Mouse (Mus musculus) G1E-ER4 (cell line): ENCODE results near the gene Foxm1. TPM values are rescaled to one million over a fixed set of nuclear protein-coding genes. Genes with fewer than 3 reads are reported as not detected.

Experiments used
- GATA1 ChIP-seq: IDR thresholded peaks from one replicate; pipeline ENCODE4 v1.8.0; 2012; ENCODE audit warnings: low read length, inconsistent platforms
- polyA plus RNA-seq: library from polyadenylated mRNA; stranded (reverse); fragments of >175 nt; gene quantifications from 2 replicates; pipeline ENCODE4 v1.2.3, GENCODE M21; 2012

The Foxm1 gene
- polyA plus RNA-seq, 1 experiment, result 59.5 TPM

DNA sequence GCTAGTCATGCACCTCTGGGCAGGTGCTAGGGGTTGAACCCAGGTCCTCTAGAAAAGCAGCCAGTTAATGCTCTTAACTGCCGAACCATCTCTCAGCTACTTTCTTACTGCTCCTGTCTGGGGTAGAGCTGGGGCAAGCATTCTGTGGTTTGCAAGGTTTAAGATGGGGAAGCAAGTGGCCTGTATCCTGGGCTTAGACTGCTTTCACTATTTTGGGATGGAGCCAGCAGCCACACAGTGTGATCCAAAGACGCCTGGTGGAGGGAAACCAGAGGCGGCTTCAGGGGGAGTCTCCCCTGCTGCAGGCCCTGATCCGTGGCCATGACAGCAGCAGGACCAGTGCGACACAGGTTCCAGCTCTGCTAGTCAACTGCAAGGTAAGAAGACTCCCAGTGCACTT, 41.9 kb downstream of the Foxm1 start:
- TF ChIP-seq GATA1, result no peak

DNA sequence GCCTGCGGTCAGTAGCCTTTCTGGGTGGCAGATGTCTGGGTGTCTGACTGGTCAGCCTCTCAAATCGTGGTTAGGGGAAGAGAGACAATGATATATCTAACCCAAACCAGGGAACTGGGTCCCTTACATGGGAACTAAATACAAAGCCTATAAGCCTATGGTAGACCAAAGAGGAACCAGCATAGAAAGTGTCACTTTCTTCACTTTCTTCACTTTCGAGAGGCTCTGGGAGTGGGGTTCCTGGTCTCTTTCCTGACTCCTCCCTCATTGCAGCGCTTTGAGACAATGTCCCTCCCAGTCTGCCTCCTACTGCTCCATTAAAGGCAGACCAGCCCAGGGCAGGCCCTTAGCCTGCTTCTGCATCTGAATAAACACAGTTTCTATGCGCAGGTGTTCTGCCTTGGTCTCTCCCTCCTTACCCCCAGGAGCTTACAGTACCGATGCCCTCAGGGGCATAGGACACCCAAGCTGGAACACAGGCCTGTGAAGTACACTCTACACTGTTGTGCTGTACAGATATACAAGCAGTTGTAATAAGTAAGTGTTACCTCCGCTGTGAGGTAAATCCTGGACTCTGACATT, 45.9 kb downstream of the Foxm1 start:
- TF ChIP-seq GATA1, result no peak

DNA sequence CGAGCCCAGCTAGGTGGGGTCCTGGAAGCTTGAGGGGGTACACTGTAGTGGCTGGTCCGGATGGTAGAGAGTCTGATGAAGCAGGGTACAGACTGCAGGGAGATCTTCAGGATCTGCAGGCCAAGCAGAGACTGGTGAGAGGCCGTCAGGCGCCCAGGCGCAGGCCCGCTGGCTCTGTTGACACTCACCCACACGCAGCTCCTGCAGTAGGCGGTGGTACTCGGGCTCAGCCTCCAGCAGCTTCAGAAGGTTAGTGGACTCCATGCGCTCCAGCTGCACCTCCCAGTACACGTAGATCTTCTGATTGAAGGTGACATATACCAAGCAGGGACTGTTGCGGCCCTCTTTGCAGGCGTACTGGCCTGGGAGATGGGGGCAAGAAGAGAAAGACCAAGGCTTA, 47.5 kb downstream of the Foxm1 start:
- TF ChIP-seq GATA1, result no peak

DNA sequence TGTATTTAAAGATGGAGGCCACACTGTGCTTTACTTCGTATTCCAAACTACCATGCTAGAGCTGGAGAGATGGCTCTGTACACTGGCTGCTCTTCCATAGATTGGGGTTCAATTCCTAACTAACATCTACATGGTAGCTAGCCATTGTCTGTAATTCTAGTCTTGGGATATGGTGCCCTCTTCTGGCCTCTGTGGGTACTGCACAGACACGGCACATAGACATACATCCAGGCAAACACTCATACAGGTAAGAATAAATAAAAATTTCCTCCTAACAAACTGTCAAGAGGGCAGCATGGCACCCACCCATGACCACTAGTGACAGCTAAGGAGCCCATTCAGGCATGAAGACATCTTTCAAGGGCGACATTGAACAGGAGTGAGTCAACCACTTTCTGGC, 48.3 kb downstream of the Foxm1 start:
- TF ChIP-seq GATA1, result no peak

GRCm38 (mm10) chr6:128416169-128416568, 53.4 kb downstream of the Foxm1 start:
- no peak for TF ChIP-seq GATA1

DNA sequence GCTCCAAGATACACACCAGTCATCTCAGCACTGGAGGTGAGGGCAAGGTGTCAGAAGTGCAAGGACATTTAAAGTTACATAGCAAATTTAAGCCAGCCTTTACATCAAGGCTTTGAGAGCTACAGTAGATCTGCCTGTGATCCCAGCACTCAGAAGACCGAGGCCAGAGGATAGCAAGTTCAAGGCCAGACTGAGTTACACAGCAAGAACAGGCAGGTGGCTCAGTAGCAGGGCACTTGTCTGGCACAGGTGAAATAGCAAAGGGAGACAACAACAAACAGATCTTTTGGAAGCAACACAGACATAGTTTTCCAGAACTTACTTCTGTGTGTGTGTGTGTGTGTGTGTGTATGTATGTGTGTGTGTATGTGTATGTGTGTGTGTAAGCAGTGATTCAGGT, 55.3 kb downstream of the Foxm1 start:
- no peak for TF ChIP-seq GATA1

- no peak for TF ChIP-seq GATA1
Measured at GRCm38 (mm10) chr6:128421036-128421435, 58.3 kb downstream of the Foxm1 start.

- TF ChIP-seq GATA1, result no peak
Measured at GRCm38 (mm10) chr6:128421480-128421879, 58.7 kb downstream of the Foxm1 start.

DNA sequence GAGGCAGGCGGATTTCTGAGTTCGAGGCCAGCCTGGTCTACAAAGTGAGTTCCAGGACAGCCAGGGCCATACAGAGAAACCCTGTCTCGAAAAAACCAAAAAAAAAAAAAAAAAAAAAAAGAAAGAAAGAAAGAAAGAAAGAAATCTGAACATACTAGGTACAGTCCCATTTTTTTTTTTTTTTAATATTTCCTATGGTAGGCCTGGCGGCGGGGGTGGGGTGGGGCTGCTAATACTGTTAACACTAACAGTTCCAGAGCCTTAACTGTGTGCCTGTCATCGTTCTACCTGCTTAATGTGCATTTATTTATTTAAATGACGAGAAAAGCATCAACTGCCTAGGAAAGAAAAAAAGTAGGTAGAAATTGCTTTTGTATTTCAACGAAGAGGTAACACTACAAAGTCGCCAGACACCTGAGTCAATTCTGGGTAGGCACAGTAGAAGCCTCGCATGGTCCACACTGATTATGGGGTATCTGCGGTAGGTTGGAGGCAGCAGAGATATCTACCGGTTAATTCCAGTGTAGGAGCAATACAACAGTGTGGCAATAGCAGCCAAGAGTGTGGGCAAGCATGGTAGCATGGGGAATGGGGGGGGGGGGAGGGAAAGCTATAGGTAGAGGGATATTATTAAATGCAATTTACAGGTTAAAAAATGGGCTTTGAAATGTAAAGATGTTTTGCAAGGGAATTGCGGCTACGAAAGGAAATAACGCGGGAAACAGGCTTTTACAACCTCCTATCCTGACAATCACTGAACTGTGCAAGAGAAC, 60.9 kb downstream of the Foxm1 start:
- TF ChIP-seq GATA1, result no peak

DNA sequence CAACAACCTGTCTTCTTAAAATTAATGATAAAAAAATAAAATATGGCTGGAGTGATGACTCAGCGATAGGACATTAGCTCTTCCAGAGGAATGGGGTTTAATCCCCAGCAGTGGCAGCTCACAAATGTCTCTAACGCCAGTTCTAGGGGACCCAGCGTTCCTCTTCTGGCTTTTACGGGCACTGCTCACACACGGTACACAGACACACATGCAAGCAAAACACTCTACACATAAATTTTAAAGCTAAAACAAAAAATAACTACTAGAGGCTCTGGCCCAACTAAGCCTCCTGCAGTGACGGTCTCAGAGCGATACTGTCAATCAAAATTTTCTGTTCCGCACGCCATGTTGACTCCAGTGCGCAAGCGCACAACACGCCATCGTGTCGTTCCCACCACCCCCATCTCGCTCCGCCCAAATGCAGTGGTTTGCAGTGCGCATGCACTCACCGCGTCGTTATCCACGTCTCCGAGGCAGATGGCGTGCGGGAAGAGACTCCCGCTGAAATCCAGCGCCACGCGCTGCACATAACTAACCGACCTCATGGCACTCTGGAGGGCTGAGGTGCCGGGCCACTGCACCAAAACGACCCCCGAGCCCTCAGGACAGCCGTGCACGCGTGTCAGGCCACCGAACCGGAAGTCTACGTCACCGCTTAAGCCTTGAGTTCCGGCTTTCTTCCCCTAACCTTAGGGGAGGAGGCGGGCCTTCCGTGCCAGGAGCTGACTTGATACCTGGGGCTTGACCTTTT, 61.7 kb downstream of the Foxm1 start, which contains the start of gene Itfg2:
Gene Itfg2, minus strand, starts transcription at position 663 of the 751 bp plus-strand sequence.
- no peak for TF ChIP-seq GATA1

GRCm38 (mm10) chr6:128425046-128425445, 62.3 kb downstream of the Foxm1 start:
- no peak for TF ChIP-seq GATA1

Other genes with a start within 250 kb of the Foxm1 start
- gene Tspan9, start 219.4 kb upstream of the Foxm1 start, polyA plus RNA-seq, result not detected in 2 replicates
- not detected in 2 replicates for gene Tead4, start 62.1 kb upstream of the Foxm1 start, polyA plus RNA-seq
- 6.6 and 8.5 TPM in 2 replicates for gene Tulp3, start 7.1 kb upstream of the Foxm1 start, polyA plus RNA-seq
- gene Rhno1, start 56 bp upstream of the Foxm1 start, polyA plus RNA-seq, result 86.4 and 122 TPM in 2 replicates
- not detected in 2 replicates for gene Tex52, start 12.5 kb downstream of the Foxm1 start, polyA plus RNA-seq
- gene Gm44596, start 12.5 kb downstream of the Foxm1 start, polyA plus RNA-seq, result not detected in 2 replicates
- not detected in 2 replicates for gene Nrip2, start 36.3 kb downstream of the Foxm1 start, polyA plus RNA-seq
- 26.2 and 33.2 TPM in 2 replicates for gene Itfg2, start 62.0 kb downstream of the Foxm1 start, polyA plus RNA-seq
- gene Fkbp4, start 75.7 kb downstream of the Foxm1 start, polyA plus RNA-seq, result 391 and 470 TPM in 2 replicates
- gene Pzp, start 163.8 kb downstream of the Foxm1 start, polyA plus RNA-seq, result not detected in 2 replicates
- not detected in 2 replicates for gene A2ml1, start 218.6 kb downstream of the Foxm1 start, polyA plus RNA-seq